Mouse (Mus musculus) embryonic stem cell, embryonic (primary cell): ENCODE results near the gene Pnpla7.

Source experiments
- CTCF ChIA-PET, 4 experiments: fragments of 300-600 bp in 2 of 4; fragments of 350-600 bp in 2 of 4; sonication (Branson Sonifier 250); formaldehyde crosslinking; loops; one replicate each; lab custom pipeline; 2022; ENCODE audit warnings: inconsistent platforms in 2 of 4; lab: Charles Lee
- POLR2A ChIA-PET, 4 experiments: fragments of 300-600 bp in 2 of 4; fragments of 350-600 bp in 2 of 4; sonication (Branson Sonifier 250); formaldehyde crosslinking; loops; one replicate each; lab custom pipeline; 2022; ENCODE audit warnings: antibody characterized with exemption in 4 of 4, inconsistent platforms in 1 of 4; lab: Charles Lee

Pnpla7 gene

DNA sequence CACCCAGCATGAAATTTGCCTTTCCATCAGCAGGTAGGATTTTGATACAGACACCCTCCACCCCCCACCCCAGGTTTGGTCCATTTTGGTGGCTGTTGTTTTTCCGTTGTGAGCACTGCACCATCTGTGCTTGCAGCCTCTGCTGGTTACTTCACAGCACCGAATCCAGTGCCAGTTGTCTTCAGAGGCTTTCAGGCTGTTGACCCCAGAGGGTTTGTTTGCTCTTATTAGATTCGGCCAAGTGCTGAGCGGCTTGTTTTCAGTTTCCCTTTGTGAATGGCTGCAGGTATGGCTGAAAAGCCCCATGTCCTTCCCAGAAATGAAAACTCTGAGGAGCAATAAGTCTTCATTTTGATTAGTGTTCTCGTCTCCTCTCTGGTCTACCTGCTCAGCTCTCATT, 64.3 kb downstream of the Pnpla7 start:
- CTCF ChIA-PET, result no interaction called here
- POLR2A ChIA-PET, result interaction anchor here in 1 of 4 experiments (2.0 kb wide), 1 partner anchor 8 kb away, joined by 6 read pairs; no protein-coding TSS in a partner anchor

DNA sequence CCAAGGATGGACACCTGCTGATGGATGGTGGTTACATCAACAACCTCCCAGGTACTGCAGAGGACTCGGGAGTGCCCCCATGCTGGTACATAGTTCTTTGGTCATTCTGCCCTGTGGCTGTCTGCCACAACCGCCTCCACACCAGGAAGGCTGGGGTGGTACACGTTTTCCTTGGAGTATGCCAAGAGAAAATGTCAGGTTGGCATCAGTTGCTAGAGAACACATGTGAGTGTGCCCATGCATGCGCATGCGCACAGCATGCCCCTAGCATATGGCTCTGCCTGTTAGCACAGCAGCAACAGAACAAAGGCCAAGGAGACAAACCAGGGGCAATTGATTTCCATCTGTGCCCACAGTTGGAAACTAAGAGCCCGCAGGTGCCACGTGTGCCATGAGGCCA, 75.1 kb downstream of the Pnpla7 start:
- ChIA-PET POLR2A (no interaction called here), CTCF (no interaction called here)

DNA sequence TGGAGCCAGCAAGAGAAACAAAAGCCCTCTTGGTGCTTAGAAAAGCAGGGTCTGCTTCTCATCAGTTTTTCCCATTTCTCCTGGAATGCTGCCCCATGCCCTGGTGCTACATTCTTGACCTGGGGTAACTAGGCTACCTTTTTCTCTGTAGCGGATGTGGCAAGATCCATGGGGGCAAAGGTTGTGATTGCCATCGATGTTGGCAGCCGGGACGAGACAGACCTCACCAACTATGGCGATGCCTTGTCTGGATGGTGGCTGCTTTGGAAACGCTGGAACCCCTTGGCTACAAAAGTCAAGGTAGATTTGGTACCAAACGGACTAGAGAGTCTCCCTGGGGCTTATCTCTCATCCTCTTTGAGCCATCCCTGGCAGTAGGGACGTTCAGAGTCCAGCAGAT, 75.6 kb downstream of the Pnpla7 start:
- ChIA-PET CTCF (no interaction called here), POLR2A (no interaction called here)

DNA sequence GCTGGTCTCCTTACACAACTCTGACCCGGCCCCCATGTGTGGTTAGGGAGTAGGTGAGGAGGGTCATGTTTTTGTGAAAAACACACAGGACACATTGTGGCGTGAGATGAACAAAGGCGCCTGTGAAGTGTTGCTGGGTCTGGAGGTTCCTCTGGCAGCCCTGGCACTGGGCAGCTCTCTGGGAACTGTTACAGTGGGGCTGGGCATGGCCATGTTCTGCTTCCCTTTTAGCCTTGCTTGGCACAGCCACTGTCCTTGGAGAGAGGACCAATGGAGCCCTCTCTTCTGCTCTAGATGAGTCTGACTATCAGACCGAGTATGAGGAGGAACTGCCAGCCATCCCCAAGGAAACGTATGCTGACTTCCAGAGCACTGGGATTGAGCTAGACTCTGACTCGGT, 77.3 kb downstream of the Pnpla7 start:
- CTCF ChIA-PET, result interaction anchor here in 1 of 4 experiments (0.5 kb wide), 1 partner anchor 634 kb away, joined by 4 read pairs; no protein-coding TSS in a partner anchor
- POLR2A ChIA-PET, result interaction anchor here in 2 of 4 experiments (0.6 to 1.3 kb wide), 2 partner anchors 11 to 231 kb away, joined by 3 to 6 read pairs; no protein-coding TSS in a partner anchor

DNA sequence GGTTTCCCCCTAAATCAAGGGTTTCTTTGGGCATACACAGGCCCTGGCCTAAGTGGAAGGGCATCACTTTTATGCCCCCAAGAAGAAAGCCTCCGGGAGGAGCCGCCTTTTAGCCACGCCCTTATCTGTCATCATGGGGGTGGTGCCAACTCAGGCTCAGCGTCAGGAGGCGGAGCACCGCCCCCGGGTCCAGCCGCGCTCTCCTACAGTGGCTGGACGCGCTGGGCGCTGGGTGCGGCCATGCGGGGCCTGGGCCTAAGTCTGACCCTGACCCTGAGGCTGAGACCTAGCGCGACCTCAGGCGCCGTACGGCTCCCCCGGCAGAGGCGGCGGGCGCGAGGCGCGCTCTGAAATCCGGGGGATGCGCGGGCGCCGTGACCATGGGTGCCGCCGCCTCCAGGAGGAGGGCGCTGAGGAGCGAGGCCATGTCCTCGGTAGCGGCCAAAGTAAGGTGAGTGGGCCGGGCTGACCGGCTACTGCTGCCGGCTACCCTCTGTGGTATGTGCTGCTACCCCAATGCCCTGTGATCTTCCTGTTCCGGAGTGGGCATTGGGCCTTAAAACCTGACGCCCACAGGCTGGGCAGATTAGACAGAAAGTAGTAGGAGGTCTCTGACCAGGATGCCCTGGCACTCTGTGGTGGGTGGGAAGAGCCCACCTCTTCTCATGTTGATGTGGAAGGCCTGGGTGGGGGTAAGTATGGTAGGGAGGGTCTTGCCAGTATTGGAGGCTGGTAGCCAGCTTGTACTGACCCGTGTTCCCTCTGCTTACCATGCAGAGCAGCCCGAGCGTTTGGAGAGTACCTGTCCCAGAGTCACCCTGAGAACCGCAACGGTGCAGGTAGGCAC, 78.6 kb downstream of the Pnpla7 start, which contains the start of gene Nsmf:
Gene Nsmf (plus strand): TSS at position 135 of the 847 bp plus-strand sequence.
- ChIA-PET POLR2A (interaction anchor here in 1 of 4 experiments (1.0 kb wide), 1 partner anchor 22 kb away, joined by 3 read pairs; no protein-coding TSS in a partner anchor), CTCF (interaction anchor here in 1 of 4 experiments (0.6 kb wide), 1 partner anchor 419 kb away, joined by 7 read pairs; no protein-coding TSS in a partner anchor)

DNA sequence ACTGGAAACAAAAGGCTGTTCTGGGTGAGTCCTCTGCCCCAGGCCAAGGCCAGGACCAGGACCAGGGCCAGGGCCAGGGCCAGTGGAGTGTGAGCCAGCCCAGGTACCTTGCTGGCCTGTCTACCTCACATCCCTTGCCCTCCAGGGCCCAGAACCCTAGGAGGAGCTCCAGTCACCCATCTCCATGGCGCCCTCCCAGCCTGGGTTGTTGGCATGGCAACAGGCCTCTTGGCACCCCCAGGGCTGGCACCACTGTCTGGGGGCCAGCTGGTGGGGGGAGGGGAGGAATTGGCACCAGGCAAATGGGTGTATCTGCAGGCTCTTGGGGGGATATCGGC, 79.2 kb downstream of the Pnpla7 start:
- ChIA-PET POLR2A (interaction anchor here in 1 of 4 experiments (1.0 kb wide), 1 partner anchor 21 kb away, joined by 3 read pairs; no protein-coding TSS in a partner anchor), CTCF (interaction anchor here in 1 of 4 experiments (0.6 kb wide), 1 partner anchor 418 kb away, joined by 7 read pairs; no protein-coding TSS in a partner anchor)

DNA sequence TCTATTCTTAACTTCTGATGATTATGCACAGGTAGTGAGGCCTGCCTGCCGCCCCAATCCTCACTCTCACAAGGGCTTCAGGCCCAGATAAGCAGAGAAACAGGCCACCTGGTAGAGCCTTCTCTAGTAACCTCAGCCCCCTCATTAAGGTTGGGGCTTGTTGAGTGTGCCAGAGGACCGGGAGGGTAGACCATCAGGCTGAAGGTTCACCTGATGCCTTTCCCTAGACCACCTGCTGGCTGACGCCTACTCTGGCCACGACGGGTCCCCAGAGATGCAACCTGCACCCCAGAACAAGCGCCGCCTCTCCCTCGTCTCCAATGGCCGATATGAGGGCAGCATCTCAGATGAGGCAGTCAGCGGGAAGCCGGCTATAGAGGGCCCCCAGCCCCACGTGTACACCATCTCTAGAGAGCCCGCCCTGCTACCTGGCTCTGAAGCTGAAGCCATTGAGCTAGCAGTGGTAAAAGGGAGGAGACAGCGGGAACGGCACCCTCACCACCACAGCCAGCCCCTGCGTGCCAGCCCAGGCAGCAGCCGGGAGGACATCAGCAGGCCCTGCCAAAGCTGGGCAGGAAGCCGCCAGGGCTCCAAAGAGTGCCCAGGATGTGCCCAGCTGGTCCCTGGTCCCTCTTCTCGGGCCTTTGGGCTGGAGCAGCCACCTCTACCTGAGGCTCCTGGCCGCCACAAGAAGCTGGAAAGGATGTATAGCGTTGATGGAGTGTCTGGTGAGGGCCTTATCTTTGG, 79.7 kb downstream of the Pnpla7 start:
- CTCF ChIA-PET, result interaction anchor here in 1 of 4 experiments (0.6 to 0.7 kb wide), 2 partner anchors 173 to 417 kb away, joined by 4 to 7 read pairs; no protein-coding TSS in a partner anchor
- POLR2A ChIA-PET, result interaction anchor here in 3 of 4 experiments (0.5 to 2.5 kb wide), 7 partner anchors 8 to 93 kb away, joined by 3 to 17 read pairs (median 3); partner anchors contain the start of gene Dph7 (in 1 of the 3)

DNA sequence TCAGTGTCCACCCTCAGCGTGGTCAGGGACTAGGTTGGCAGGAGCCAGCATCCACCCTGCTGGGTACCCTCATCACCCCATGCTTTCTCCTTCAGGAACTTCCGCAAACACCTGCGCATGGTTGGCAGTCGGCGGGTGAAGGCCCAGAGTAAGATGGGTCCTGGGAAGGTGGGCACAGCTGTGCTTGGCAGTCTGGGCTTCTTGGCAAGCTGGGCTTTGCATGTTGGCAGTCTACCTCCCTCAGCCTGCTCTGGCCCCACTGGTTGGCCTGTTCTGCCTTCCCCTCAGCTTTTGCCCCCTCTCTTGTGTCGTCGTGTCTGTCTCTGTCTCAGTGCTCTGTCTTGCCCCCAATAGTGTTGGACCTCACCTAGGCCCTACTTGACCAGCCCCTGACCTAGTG, 83.1 kb downstream of the Pnpla7 start:
- ChIA-PET CTCF (interaction anchor here in 2 of 4 experiments (0.6 to 0.8 kb wide), 2 partner anchors 19 to 36 kb away, joined by 3 to 6 read pairs; partner anchors contain the start of gene Noxa1 (in 1 of the 2)), POLR2A (interaction anchor here in 3 of 4 experiments (0.5 to 1.4 kb wide), 6 partner anchors 9 to 1869 kb away, joined by 3 to 4 read pairs (median 4); partner anchors contain the start of gene Tubb4b (in 1 of the 3))

DNA sequence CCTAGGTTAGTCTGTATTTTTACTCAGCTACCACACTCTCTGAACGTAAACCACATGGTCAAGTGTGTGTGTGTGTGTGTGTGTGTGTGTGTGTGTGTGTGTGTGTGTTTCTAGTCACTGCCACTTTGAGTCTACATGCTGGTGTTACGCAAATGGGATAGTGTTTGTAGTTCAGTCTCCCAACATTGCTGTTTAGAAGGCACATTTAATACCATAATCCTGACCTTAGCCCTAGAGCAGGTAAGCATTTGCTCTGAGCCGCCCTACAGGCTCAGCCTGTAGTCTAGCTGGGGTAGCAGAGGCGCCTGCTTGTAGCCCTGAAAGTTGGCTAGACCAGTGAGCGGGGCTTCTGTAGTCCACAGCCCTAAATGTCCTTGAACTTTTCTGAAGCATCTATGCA, 87.7 kb downstream of the Pnpla7 start:
- ChIA-PET CTCF (interaction anchor here in 1 of 4 experiments (0.6 kb wide), 1 partner anchor 199 kb away, joined by 3 read pairs; the partner anchor contains the start of gene Tprn), POLR2A (interaction anchor here in 1 of 4 experiments (0.7 kb wide), 1 partner anchor 15 kb away, joined by 7 read pairs; no protein-coding TSS in a partner anchor)

DNA sequence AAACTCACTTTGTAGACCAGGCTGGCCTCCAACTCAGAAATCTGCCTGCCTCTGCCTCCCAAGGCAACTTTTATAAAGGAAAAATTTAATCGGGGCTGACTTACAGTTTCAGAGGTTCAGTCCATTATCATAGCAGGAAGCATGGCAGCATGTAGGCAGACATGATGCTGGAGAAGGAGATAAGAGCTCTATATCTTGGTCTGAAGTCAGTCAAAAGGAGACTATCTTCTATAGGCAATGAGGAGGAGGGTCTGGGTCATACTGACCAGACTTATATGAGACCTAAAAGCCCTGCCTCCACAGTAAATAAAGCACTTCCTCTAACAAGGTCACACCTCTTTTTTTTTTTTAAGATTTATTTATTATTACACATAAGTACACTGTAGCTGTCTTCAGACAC, 88.5 kb downstream of the Pnpla7 start:
- ChIA-PET CTCF (interaction anchor here in 2 of 4 experiments (0.6 to 0.7 kb wide), 3 partner anchors 15 to 711 kb away, joined by 3 read pairs; partner anchors contain the start of gene Tprn (in 1 of the 2)), POLR2A (interaction anchor here in 1 of 4 experiments (2.6 kb wide), 1 partner anchor 8 kb away, joined by 9 read pairs; no protein-coding TSS in a partner anchor)

DNA sequence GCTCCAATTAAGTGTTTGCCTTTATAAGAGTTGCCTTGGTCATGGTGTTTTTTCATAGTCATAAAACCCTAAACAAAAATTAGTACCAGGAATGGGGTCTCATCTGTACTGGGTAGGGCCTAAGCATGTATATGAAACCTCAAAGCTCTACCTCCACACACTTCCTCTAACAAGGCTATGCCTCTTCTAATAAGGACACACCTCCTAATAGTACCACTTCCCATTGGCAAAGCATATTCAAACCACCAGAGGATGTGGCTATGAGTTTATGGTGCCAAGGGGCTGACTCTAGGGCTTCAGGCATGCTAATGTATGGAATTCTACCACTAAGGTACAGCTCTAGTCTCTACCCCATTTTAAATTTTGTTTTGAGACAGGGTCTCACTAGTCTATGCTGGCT, 89.7 kb downstream of the Pnpla7 start:
- ChIA-PET CTCF (interaction anchor here in 2 of 4 experiments (0.5 to 0.8 kb wide), 3 partner anchors 61 to 161 kb away, joined by 3 to 5 read pairs (median 3); no protein-coding TSS in a partner anchor), POLR2A (interaction anchor here in 1 of 4 experiments (0.9 to 2.6 kb wide), 3 partner anchors 9 to 129 kb away, joined by 3 to 9 read pairs (median 3); no protein-coding TSS in a partner anchor)

DNA sequence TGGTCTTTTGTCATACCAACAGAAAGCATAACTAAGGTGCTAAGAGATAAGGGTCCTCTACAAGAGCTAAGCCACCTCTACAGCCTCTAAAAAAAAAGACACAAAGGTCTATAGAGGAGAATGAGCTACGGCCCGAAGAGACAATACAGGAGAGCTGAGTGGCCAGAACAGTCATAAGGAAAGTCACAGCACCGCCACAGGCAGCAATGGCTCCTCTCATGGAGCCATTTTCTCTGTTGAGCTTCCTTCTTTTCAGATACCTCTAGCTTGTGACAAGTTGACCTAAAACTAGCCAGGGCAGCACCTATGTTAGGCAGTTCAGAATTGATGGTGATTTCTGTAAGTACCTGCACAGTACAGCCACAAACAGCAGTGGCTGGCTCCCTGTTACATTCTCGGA, 90.7 kb downstream of the Pnpla7 start:
- POLR2A ChIA-PET, result interaction anchor here in 2 of 4 experiments (0.6 to 2.6 kb wide), 5 partner anchors 9 to 434 kb away, joined by 3 to 17 read pairs (median 4); partner anchors contain the start of gene Fbxw5 (in 1 of the 2)
- CTCF ChIA-PET, result interaction anchor here in 1 of 4 experiments (0.7 to 1.2 kb wide), 2 partner anchors 18 to 58 kb away, joined by 3 to 4 read pairs; no protein-coding TSS in a partner anchor

DNA sequence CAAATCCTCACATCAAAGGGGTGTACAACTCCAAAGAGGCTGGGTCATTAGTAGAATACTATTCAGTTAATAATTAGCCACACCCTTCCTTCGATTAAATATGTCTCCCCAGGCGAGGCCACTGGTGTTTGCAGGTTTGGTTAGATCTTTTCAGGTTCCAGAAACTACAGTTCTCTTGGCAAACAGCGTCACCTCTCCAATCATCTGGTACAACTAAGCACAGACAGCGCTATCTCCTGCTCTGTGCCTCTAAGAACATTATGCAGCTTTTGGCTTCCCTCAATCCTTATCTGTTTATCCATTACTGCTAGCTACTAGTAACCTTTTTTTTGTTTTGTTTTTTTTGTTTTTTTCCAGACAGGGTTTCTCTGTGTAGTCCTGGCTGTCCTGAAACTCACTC, 93.7 kb downstream of the Pnpla7 start:
- POLR2A ChIA-PET, result interaction anchor here in 1 of 4 experiments (1.2 kb wide), 1 partner anchor 10 kb away, joined by 3 read pairs; no protein-coding TSS in a partner anchor
- CTCF ChIA-PET, result interaction anchor here in 1 of 4 experiments (0.6 kb wide), 1 partner anchor 261 kb away, joined by 3 read pairs; no protein-coding TSS in a partner anchor

DNA sequence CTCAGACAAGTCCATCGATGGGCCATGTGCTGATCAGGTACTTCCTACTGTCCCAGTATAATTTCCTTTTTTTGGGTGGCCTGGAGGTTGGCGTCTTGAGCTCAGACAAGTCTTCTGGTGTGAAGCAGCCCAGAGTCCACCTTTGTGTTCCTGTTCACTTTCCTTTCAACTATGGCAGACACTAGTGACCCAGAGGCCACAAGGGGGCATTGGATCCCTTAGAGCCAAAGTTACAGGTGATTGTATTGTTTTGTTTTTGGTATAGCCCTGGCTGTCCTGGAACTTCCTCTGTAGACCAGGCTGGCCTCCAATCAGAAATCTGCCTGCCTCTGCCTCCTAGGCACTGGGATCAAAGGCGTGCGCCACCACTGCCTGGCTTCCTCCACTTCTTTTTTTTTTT, 96.6 kb downstream of the Pnpla7 start:
- POLR2A ChIA-PET, result no interaction called here
- CTCF ChIA-PET, result interaction anchor here in 2 of 4 experiments (0.8 kb wide), 2 partner anchors 28 to 255 kb away, joined by 4 read pairs; no protein-coding TSS in a partner anchor

DNA sequence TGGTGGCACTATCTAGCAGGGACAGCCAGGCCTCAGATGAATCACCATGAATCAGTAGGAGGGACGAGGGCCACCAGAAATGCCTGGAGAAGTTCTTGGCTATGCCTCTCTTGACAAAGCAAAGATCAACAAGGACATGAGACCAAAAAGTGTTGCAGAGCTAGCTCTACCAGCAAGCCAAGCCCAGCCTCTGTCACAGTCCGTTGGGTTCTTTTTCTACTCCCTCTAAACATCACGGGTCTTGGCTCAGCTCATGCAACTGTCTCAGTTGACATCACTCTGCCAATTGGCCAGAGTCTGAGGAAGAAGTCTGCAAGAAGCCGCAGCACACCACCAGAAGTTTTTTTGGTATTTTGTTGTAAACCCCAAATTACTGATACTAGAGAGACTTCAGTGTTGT, 99.7 kb downstream of the Pnpla7 start:
- ChIA-PET CTCF (no interaction called here), POLR2A (interaction anchor here in 1 of 4 experiments (1.0 kb wide), 1 partner anchor 20 kb away, joined by 3 read pairs; no protein-coding TSS in a partner anchor)

DNA sequence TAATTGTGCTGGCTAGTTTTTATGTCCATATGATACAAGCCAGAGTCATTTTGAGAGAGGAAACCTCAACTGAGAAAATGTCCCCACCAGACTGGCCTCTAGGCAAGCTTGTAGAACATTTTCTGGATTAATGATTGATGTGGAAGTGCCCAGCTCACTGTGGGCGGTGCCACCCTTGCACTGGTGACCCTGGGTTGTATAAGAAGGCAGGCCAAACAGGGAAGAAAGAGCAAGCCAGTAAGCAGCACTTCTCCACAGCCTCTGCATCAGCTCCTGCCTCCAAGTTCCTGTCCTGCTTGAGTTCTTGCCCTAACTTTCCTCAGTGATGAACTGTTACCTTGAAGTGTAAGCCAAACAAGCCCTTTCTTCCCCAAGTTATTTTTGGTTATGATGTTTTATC, 103.1 kb downstream of the Pnpla7 start:
- CTCF ChIA-PET, result no interaction called here
- POLR2A ChIA-PET, result interaction anchor here in 1 of 4 experiments (1.3 kb wide), 1 partner anchor 12 kb away, joined by 4 read pairs; no protein-coding TSS in a partner anchor

DNA sequence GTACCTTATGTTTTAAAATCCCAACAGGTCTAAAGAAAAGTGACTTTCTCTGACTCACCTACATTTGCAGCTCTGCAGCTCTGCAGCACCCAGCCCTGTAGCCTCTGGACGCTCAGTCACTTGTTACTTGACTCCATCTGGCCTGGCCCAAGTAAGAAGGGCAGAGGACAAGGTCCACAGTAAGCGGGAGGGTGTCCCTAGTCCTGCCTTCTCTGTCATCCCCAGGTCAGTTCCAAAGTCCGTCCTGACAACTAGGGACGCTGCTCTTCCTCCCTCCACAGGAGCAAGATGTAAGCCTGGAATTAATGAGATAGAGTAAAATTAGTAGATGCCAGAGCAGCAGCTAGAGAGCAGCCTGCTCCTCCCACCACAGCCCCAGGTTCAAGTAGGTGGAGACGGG, 104.2 kb downstream of the Pnpla7 start, which contains the start of gene Entpd8:
Gene Entpd8 (plus strand): TSS at position 229 of the 400 bp plus-strand sequence.
- CTCF ChIA-PET, result no interaction called here
- POLR2A ChIA-PET, result interaction anchor here in 1 of 4 experiments (1.3 kb wide), 1 partner anchor 13 kb away, joined by 4 read pairs; no protein-coding TSS in a partner anchor
